Mouse (Mus musculus): Measurements from ENCODE around the gene Gm20431. TPM values are rescaled to one million over a fixed set of nuclear protein-coding genes. Genes with fewer than 3 reads are reported as not detected.

Gene Gm20431
- 15.4 TPM for polyA plus RNA-seq (2017; shearing (Covaris generic))

GRCm38 (mm10) chr2:167661270-167662203 is at the start of gene Gm20431:
Gm20431 (minus strand) TSS chr2:167661496.

GRCm38 (mm10) chr2:167689501-167690218 is 28.4 kb upstream of the Gm20431 start, which contains the start of gene Tmem189:
Tmem189 (minus strand) TSS chr2:167689822.

DNA sequence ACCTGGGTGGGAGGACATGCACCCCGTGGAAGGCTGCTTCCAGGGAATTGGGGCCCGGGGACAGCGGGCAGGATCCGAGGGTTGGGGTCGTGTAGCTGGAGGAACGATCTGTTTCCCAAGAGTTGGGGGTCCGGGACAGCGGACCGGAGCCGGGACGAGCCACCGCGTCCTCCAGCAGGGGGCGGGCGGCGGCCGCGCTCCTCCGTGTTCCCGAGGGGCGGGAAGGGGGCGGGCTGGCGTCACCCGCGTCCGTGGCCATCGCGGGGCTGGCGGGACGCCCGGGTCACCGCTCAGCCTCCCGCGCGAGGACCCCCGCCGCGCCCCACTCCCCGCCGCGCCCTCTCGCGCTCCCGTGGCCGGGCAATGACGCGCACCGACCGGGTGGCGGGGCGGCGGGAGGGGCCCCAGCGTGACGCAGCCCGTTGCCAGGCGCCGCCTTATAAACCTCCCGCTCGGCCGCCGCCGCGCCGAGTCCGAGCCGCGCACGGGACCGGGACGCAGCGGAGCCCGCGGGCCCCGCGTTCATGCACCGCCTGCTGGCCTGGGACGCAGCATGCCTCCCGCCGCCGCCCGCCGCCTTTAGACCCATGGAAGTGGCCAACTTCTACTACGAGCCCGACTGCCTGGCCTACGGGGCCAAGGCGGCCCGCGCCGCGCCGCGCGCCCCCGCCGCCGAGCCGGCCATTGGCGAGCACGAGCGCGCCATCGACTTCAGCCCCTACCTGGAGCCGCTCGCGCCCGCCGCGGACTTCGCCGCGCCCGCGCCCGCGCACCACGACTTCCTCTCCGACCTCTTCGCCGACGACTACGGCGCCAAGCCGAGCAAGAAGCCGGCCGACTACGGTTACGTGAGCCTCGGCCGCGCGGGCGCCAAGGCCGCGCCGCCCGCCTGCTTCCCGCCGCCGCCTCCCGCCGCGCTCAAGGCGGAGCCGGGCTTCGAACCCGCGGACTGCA is 27.5 kb upstream of the Gm20431 start, which contains the start of gene Cebpb:
Gene Cebpb, plus strand, starts transcription at position 418 of the 954 bp plus-strand sequence.

DNA sequence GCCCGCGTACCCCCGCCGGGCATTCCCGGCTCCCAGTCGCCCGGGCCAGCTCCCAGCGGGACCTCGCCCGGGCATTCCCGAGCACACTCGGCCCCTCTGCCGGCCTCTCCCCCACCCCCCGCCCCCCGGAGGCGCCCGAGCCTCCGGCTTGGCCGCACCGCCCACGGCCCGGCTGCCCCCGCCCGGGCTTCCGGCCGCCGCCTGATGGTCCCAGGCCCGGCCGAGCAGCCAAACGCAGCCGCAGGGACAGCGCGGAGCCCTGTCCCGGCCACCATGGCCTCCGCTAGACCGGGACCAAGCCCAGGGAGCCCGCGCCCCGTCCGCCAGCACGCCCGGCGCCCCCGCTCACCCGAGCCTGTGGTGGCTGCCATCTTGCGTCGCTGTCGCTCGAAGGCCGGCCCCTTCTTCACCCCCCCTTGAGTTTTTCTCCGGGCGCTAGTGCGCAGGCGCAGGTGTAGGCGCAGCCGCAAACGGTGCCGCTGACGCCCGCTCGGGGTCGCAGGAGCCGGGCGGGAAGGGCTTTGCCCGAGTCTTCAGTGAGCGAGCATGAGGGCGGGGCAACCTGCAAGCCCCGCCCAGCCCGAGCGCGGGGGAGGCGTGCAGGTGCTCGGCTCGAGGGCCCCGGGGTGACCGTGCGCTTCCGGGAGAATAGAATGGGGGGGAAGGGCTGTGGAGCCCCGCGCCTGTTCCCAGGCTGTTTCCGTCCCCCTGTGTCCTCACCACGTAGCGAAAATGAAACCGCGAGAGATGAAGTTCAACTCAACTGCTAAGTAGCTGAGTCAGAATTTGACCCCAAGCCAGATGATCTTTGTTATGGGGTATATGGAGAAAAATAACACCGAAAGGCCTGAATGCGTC is 29.5 kb downstream of the Gm20431 start, which contains the start of gene Ube2v1:
Gene Ube2v1, minus strand, starts transcription at position 505 of the 858 bp plus-strand sequence.

Other genes starting within 250 kb of the Gm20431 start
- gene Slc9a8, start 239.8 kb downstream of the Gm20431 start, polyA plus RNA-seq (2017; shearing (Covaris generic)): 49.6 TPM
- 189 TPM for gene Rnf114, start 168.9 kb downstream of the Gm20431 start, polyA plus RNA-seq (2017; shearing (Covaris generic))
- 41.9 TPM for gene Spata2, start 168.6 kb downstream of the Gm20431 start, polyA plus RNA-seq (2017; shearing (Covaris generic))
- gene Snai1, start 123.3 kb downstream of the Gm20431 start, polyA plus RNA-seq (2017; shearing (Covaris generic)): not detected
- gene Ube2v1, start 29.4 kb downstream of the Gm20431 start, polyA plus RNA-seq (2017; shearing (Covaris generic)): 212 TPM
- gene Cebpb, start 27.4 kb upstream of the Gm20431 start, polyA plus RNA-seq (2017; shearing (Covaris generic)): 156 TPM
- gene Tmem189, start 28.3 kb upstream of the Gm20431 start, polyA plus RNA-seq (2017; shearing (Covaris generic)): 92.1 TPM